Mouse (Mus musculus): ENCODE measurements around the gene Ssbp3. TPM values are rescaled to one million over a fixed set of nuclear protein-coding genes. Genes with fewer than 3 reads are reported as not detected.

Gene Ssbp3
- polyA plus RNA-seq, 1 experiment from 2014 or later, result 81.5 TPM

DNA sequence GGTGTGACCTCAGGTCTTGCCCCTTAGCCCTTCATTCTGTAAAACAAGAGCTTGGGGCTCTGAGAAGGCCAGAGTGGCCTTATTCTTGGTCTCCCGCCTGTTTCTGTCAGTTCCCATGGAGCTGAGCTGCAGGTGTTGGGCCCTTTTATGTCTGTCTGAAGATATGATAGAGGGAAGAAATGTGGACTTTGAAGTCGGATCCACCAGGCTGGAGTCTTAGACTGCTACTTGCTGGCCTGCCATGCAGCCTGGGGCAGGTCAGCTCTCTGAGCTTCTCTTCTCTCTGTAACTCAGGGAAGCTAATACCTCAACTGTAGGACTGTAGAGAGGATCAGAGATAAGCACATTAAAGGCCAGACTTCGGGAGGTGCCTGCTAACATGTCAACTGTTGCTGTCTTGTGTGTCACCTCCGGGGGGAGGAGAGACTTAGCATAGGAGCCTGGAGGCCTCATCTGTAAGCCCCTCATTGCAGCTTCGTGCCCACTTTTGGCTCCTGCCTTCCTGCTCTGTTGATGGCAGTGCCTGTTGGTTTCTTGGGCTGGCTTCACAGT is 90.8 kb downstream of the Ssbp3 start:
- no peak overlapping the region for H3K4me2 ChIP-seq (replicated peaks; ENCODE audit: low read depth, low read length)
- no peak overlapping the region for H3K9ac ChIP-seq (ENCODE audit: low read depth, low read length)
- no peak; the same call in 1 of the 2 replicates for ATAC-seq (ENCODE audit: low FRiP score, low TSS enrichment)
- no peak overlapping the region for H3K4me3 ChIP-seq (ENCODE audit: low read length)
- H3K27ac ChIP-seq (ENCODE audit: low read depth, low read length), result no peak overlapping the region
- 57% methylated on average over 5 of the region's 5 CpGs for WGBS
- no peaks in the 10 kb centered on the region for H3K36me3 ChIP-seq (ENCODE audit: control insufficient read depth, insufficient read depth, low read length)
- no peaks in the 10 kb centered on the region for H3K9me3 ChIP-seq (ENCODE audit: control insufficient read depth, low read length)
- H3K4me1 ChIP-seq (ENCODE audit: control insufficient read depth, insufficient read depth, low read length), result peaks cover 23% of the 10 kb centered on the region
- no peaks in the 10 kb centered on the region for H3K27me3 ChIP-seq (ENCODE audit: control insufficient read depth, insufficient read depth, low read length)

DNA sequence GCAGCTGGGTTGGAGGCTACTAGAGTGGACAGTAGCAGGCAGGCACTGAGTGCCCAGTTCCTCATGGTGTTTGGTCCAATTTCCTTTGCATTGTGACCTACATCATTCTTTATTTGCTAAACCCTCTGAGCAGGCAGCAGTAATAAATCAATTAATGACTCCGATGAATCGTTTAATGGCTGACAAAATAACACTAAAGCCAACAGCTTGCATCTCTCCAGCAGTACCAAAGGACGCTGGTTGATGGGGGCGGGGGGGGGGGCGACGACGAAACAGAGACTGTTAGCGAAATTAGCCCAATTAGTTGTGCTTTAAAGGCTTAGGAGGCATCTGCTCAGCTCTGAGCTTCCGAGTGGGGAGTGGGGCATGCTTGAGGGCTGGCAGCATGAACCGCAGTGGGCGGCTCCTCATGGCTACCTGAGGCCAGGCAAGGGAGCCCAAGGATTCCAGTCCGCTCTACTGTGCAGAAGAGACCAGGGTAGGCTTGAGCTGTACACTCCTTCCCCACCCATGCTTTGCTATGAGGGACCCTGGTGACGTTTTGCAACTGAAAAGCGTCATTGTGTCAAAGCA is 91.5 kb downstream of the Ssbp3 start:
- Histone ChIP-seq H3K4me2 (replicated peaks; ENCODE audit: low read depth, low read length) (no peak overlapping the region), H3K9ac (ENCODE audit: low read depth, low read length) (no peak overlapping the region), H3K27ac (ENCODE audit: low read depth, low read length) (no peak overlapping the region), H3K4me3 (ENCODE audit: low read length) (no peak overlapping the region), H3K36me3 (ENCODE audit: control insufficient read depth, insufficient read depth, low read length) (no peaks in the 10 kb centered on the region), H3K4me1 (ENCODE audit: control insufficient read depth, insufficient read depth, low read length) (peaks cover 16% of the 10 kb centered on the region), H3K9me3 (ENCODE audit: control insufficient read depth, low read length) (no peaks in the 10 kb centered on the region), H3K27me3 (ENCODE audit: control insufficient read depth, insufficient read depth, low read length) (no peaks in the 10 kb centered on the region)
- 0 out of 2 replicates have a peak, but pooled peaks have one; percentile 24 for ATAC-seq (ENCODE audit: low FRiP score, low TSS enrichment)
- WGBS, result 36% methylated on average over 14 of the region's 14 CpGs

DNA sequence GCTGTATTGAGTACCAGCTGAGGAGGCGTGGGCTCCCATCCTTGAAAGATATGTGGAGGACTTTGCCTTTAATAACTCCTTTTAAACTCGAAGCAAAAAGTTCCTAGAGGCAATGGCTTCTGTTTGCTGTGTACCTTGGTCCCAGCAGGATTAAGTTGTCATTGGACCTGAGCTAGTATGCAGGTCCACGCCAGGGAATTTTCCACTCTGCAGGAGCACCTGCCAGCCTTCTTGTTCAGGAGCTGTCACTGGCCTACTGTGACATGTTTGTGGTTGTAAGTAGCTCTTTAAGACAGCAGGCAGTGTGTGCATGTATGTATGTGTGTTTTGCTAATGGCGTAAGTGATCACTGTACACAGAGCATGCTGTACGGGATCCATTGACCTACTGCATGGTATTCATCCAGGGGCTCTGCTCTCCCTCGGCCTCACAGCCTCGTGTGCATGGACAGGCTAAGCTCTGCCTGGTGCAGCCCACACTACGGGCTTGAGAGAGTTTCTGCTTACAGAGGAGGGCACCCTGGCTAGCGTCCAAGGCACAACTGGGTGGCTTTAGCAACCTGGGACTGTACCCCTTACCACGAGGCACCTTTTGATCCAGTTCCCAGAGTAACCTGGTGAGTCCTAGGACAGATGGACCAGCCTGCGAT is 92.1 kb downstream of the Ssbp3 start:
- H3K4me2 ChIP-seq (replicated peaks; ENCODE audit: low read depth, low read length), result no peak overlapping the region
- no peaks in the 10 kb centered on the region for H3K27me3 ChIP-seq (ENCODE audit: control insufficient read depth, insufficient read depth, low read length)
- H3K4me3 ChIP-seq (ENCODE audit: low read length), result no peak overlapping the region
- H3K36me3 ChIP-seq (ENCODE audit: control insufficient read depth, insufficient read depth, low read length), result no peaks in the 10 kb centered on the region
- ATAC-seq (ENCODE audit: low FRiP score, low TSS enrichment), result no peak
- H3K27ac ChIP-seq (ENCODE audit: low read depth, low read length), result no peak overlapping the region
- H3K9ac ChIP-seq (ENCODE audit: low read depth, low read length), result no peak overlapping the region
- H3K4me1 ChIP-seq (ENCODE audit: control insufficient read depth, insufficient read depth, low read length), result peaks cover 14% of the 10 kb centered on the region
- H3K9me3 ChIP-seq (ENCODE audit: control insufficient read depth, low read length), result no peaks in the 10 kb centered on the region
- 72% methylated on average over 11 of the region's 11 CpGs for WGBS

DNA sequence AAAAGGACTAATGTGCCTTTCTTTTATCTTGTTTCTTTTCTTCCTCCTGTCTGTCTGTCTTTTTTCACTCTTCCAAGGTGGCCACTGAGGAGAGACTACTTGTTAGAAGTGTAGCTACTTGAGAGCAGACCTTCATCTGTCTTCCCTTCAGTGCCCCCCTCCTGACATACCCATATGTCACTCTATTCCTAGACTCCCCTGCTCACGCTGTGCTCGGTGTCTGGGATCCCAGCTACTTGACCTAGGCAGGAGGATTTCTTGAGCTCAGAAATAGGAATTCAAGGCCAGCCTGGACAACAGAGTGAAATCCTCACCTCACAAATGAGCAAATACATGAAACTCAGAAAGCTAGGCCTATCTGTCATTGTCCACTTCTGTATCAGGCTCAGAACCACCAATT is 92.7 kb downstream of the Ssbp3 start:
- 52% methylated on average over 2 of the region's 2 CpGs for WGBS
- H3K27ac ChIP-seq (ENCODE audit: low read depth, low read length), result no peak overlapping the region
- no peak for ATAC-seq (ENCODE audit: low FRiP score, low TSS enrichment)

DNA sequence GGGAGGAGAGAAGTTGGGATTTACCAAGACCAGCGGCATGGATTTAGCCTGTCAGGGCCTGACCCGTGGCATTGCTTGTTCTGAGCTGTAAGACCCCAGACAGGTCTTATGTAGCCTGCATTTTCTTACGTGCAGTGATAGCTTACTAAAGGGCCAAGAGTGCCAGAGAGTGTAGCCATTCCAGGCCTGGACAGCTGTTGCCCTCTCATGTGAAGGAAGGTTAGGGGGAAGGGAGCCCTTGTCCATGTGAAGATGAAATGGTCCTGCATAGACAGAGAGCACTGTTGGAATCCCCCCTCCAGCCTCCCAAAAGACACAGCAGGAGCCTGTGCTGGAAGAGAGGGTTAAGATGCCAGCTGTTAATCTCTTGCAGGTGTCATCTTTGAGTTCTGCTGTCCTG is 93.3 kb downstream of the Ssbp3 start:
- peaks cover 14% of the 10 kb centered on the region for H3K4me1 ChIP-seq (ENCODE audit: control insufficient read depth, insufficient read depth, low read length)

More for the DNA sequence above, 92.7 kb downstream of the Ssbp3 start:
- H3K4me3 ChIP-seq (ENCODE audit: low read length), result no peak overlapping the region
- peaks cover 14% of the 10 kb centered on the region for H3K4me1 ChIP-seq (ENCODE audit: control insufficient read depth, insufficient read depth, low read length)
- no peak overlapping the region for H3K4me2 ChIP-seq (replicated peaks; ENCODE audit: low read depth, low read length)
- no peaks in the 10 kb centered on the region for H3K27me3 ChIP-seq (ENCODE audit: control insufficient read depth, insufficient read depth, low read length)
- no peaks in the 10 kb centered on the region for H3K36me3 ChIP-seq (ENCODE audit: control insufficient read depth, insufficient read depth, low read length)
- no peaks in the 10 kb centered on the region for H3K9me3 ChIP-seq (ENCODE audit: control insufficient read depth, low read length)
- H3K9ac ChIP-seq (ENCODE audit: low read depth, low read length), result no peak overlapping the region

DNA sequence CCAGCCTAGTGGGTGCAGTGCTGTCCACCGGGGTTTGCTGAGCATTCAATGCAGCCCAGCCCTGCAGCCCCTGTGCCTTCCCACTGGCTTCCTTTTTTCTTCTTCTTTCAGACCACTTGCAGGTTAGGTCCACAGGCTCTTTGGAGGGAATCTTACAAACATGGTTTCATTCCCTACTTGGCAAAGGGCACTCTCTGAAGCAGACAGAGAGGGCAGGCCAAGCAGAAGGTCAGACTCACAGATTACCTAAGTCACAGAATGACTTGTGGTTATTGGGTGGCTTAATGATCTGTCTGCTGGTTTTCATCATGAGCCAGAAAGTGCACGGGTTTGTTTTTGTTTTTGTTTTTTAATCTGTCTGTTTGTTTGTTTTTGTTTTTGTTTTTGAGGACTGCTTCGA is 93.8 kb downstream of the Ssbp3 start:
- Histone ChIP-seq H3K27ac (ENCODE audit: low read depth, low read length) (no peak overlapping the region), H3K4me2 (replicated peaks; ENCODE audit: low read depth, low read length) (no peak overlapping the region), H3K4me3 (ENCODE audit: low read length) (no peak overlapping the region), H3K9ac (ENCODE audit: low read depth, low read length) (no peak overlapping the region), H3K36me3 (ENCODE audit: control insufficient read depth, insufficient read depth, low read length) (peaks cover 4% of the 10 kb centered on the region; the same call in 1 of the 2 replicates), H3K27me3 (ENCODE audit: control insufficient read depth, insufficient read depth, low read length) (no peaks in the 10 kb centered on the region), H3K4me1 (ENCODE audit: control insufficient read depth, insufficient read depth, low read length) (peaks cover 14% of the 10 kb centered on the region), H3K9me3 (ENCODE audit: control insufficient read depth, low read length) (no peaks in the 10 kb centered on the region)
- no peak for ATAC-seq (ENCODE audit: low FRiP score, low TSS enrichment)
- 78% methylated on average over 3 of the region's 3 CpGs for WGBS

More for the DNA sequence above, 93.3 kb downstream of the Ssbp3 start:
- ATAC-seq (ENCODE audit: low FRiP score, low TSS enrichment), result no peak
- no peaks in the 10 kb centered on the region for H3K9me3 ChIP-seq (ENCODE audit: control insufficient read depth, low read length)
- 0 out of 2 replicates have a peak, but pooled peaks cover under 1% of the 10 kb centered on the region for H3K36me3 ChIP-seq (ENCODE audit: control insufficient read depth, insufficient read depth, low read length)
- WGBS, result 89% methylated on average over 3 of the region's 3 CpGs
- H3K27me3 ChIP-seq (ENCODE audit: control insufficient read depth, insufficient read depth, low read length), result no peaks in the 10 kb centered on the region
- H3K27ac ChIP-seq (ENCODE audit: low read depth, low read length), result no peak overlapping the region
- H3K4me3 ChIP-seq (ENCODE audit: low read length), result no peak overlapping the region
- H3K9ac ChIP-seq (ENCODE audit: low read depth, low read length), result no peak overlapping the region
- no peak overlapping the region for H3K4me2 ChIP-seq (replicated peaks; ENCODE audit: low read depth, low read length)

DNA sequence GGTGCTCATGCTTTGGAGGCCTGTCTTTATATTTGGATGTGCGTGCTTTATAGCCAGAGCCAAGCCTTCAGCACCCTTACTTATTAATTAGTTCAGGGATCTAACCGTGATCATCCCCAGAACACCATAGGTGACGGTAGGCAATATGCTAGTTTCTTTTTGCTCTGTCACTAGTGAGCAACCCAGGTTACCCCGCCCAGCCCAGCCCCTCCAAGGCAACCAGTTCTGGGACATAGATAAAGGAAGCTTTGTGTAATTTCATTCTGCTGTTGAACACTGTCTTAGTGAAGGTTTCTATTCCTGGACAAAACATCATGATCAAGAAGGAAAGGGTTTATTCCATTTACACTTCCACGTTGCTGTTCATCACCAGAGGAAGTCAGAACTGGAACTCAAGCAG is 94.7 kb downstream of the Ssbp3 start:
- Histone ChIP-seq H3K4me2 (replicated peaks; ENCODE audit: low read depth, low read length) (no peak overlapping the region), H3K36me3 (ENCODE audit: control insufficient read depth, insufficient read depth, low read length) (peaks cover 11% of the 10 kb centered on the region), H3K27me3 (ENCODE audit: control insufficient read depth, insufficient read depth, low read length) (no peaks in the 10 kb centered on the region), H3K27ac (ENCODE audit: low read depth, low read length) (no peak overlapping the region), H3K9ac (ENCODE audit: low read depth, low read length) (no peak overlapping the region), H3K4me1 (ENCODE audit: control insufficient read depth, insufficient read depth, low read length) (peaks cover 14% of the 10 kb centered on the region), H3K4me3 (ENCODE audit: low read length) (no peak overlapping the region), H3K9me3 (ENCODE audit: control insufficient read depth, low read length) (no peaks in the 10 kb centered on the region)
- WGBS, result 82% methylated on average over 5 of the region's 5 CpGs
- no peak for ATAC-seq (ENCODE audit: low FRiP score, low TSS enrichment)

DNA sequence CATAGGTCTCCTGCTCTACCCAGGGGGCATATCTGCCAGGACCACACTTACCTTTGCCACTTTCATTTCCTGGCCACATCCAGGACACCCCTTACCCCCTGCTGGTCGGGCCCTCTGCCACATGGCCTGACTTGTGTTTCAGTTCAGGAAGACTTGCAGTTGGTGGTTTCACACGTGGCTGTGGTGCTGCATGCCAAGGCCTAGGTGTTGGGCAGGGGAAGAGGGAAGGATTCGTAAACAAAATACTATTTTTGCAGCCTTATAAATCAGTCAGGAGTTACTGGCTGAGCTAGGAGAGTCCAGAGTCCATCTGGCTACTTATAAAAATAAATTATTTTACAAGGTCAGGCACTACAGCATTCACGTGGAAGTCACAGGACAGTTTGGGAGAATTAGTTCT is 95.7 kb downstream of the Ssbp3 start:
- Histone ChIP-seq H3K9ac (ENCODE audit: low read depth, low read length) (no peak overlapping the region), H3K9me3 (ENCODE audit: control insufficient read depth, low read length) (no peaks in the 10 kb centered on the region), H3K4me1 (ENCODE audit: control insufficient read depth, insufficient read depth, low read length) (peaks cover 11% of the 10 kb centered on the region), H3K36me3 (ENCODE audit: control insufficient read depth, insufficient read depth, low read length) (peaks cover 18% of the 10 kb centered on the region), H3K4me2 (replicated peaks; ENCODE audit: low read depth, low read length) (no peak overlapping the region), H3K27me3 (ENCODE audit: control insufficient read depth, insufficient read depth, low read length) (no peaks in the 10 kb centered on the region), H3K27ac (ENCODE audit: low read depth, low read length) (no peak overlapping the region), H3K4me3 (ENCODE audit: low read length) (no peak overlapping the region)
- ATAC-seq (ENCODE audit: low FRiP score, low TSS enrichment), result no peak
- 40% methylated on average over 4 of the region's 4 CpGs for WGBS

DNA sequence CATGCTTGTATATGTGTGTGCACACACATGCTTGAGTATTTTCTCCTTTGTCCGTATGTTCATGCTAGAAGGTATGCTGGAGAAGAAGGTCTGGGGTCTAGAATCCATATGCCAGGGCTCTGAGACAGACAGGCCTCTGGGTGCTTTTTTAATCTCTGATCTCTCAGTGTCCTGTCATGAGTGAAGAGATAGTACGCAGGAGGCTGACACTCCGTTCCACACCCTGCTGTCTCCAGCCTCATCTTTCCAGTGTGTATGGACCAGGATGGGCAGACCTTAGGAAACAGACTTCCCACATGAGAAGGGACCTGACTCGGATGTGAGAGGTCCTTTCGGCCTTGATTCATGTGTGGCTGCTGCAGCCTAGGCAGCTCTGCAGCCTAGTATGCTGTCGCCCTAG is 96.3 kb downstream of the Ssbp3 start:
- Histone ChIP-seq H3K9ac (ENCODE audit: low read depth, low read length) (no peak overlapping the region), H3K27me3 (ENCODE audit: control insufficient read depth, insufficient read depth, low read length) (no peaks in the 10 kb centered on the region), H3K4me1 (ENCODE audit: control insufficient read depth, insufficient read depth, low read length) (peaks cover 5% of the 10 kb centered on the region), H3K9me3 (ENCODE audit: control insufficient read depth, low read length) (no peaks in the 10 kb centered on the region), H3K4me2 (replicated peaks; ENCODE audit: low read depth, low read length) (no peak overlapping the region), H3K36me3 (ENCODE audit: control insufficient read depth, insufficient read depth, low read length) (peaks cover 18% of the 10 kb centered on the region), H3K4me3 (ENCODE audit: low read length) (no peak overlapping the region), H3K27ac (ENCODE audit: low read depth, low read length) (no peak overlapping the region)
- 88% methylated on average over 6 of the region's 6 CpGs for WGBS
- ATAC-seq (ENCODE audit: low FRiP score, low TSS enrichment), result no peak
